Mouse (Mus musculus) gonadal fat pad, adult 2 months (tissue): ENCODE data around the gene Ssu72. TPM values are rescaled to one million over a fixed set of nuclear protein-coding genes. Genes with fewer than 3 reads are reported as not detected.

Experiments used
- polyA plus RNA-seq: library from polyadenylated mRNA; depleted of rRNA; stranded (reverse); fragments of >200 nt; gene quantifications from 2 replicates; pipeline ENCODE4 v1.2.3, GENCODE M21; 2012; rRNA removed

Ssu72 gene
- polyA plus RNA-seq, 1 experiment: 122 TPM

Other genes starting within 250 kb of the Ssu72 start
- gene Tmem52, start 235.7 kb upstream of the Ssu72 start, polyA plus RNA-seq: 9.1 and 9.7 TPM in 2 replicates
- 663 and 820 TPM in 2 replicates for gene Gnb1, start 213.4 kb upstream of the Ssu72 start, polyA plus RNA-seq
- 163 and 200 TPM in 2 replicates for gene Nadk, start 142.4 kb upstream of the Ssu72 start, polyA plus RNA-seq
- gene Slc35e2, start 103.4 kb upstream of the Ssu72 start, polyA plus RNA-seq: 29.2 and 40.0 TPM in 2 replicates
- 17.2 and 26.3 TPM in 2 replicates for gene Cdk11b, start 79.9 kb upstream of the Ssu72 start, polyA plus RNA-seq
- not detected in 2 replicates for gene Gm10563, start 59.4 kb upstream of the Ssu72 start, polyA plus RNA-seq
- gene Mmp23, start 51.4 kb upstream of the Ssu72 start, polyA plus RNA-seq: 58.9 and 64.6 TPM in 2 replicates
- 52.9 TPM in 2 replicates for gene Mib2, start 35.6 kb upstream of the Ssu72 start, polyA plus RNA-seq
- gene Fndc10, start 10.5 kb upstream of the Ssu72 start, polyA plus RNA-seq: 35.3 and 39.7 TPM in 2 replicates
- 0.98 and 1.2 TPM in 2 replicates for gene Tmem240, start 30.0 kb downstream of the Ssu72 start, polyA plus RNA-seq
- 52.8 and 68.3 TPM in 2 replicates for gene Atad3a, start 56.3 kb downstream of the Ssu72 start, polyA plus RNA-seq
- 21.2 and 28.0 TPM in 2 replicates for gene Vwa1, start 69.9 kb downstream of the Ssu72 start, polyA plus RNA-seq
- 2.4 and 4.7 TPM in 2 replicates for gene Tmem88b, start 81.1 kb downstream of the Ssu72 start, polyA plus RNA-seq
- 1.9 and 2.6 TPM in 2 replicates for gene Ankrd65, start 85.6 kb downstream of the Ssu72 start, polyA plus RNA-seq
- gene Mrpl20, start 98.1 kb downstream of the Ssu72 start, polyA plus RNA-seq: 71.2 and 101 TPM in 2 replicates
- 63.7 and 69.3 TPM in 2 replicates for gene Ccnl2, start 107.7 kb downstream of the Ssu72 start, polyA plus RNA-seq
- 122 and 145 TPM in 2 replicates for gene Aurkaip1, start 126.5 kb downstream of the Ssu72 start, polyA plus RNA-seq
- gene Mxra8, start 134.9 kb downstream of the Ssu72 start, polyA plus RNA-seq: 156 and 190 TPM in 2 replicates
- 124 and 139 TPM in 2 replicates for gene Dvl1, start 142.6 kb downstream of the Ssu72 start, polyA plus RNA-seq
- gene Tas1r3, start 158.6 kb downstream of the Ssu72 start, polyA plus RNA-seq: 0.34 and 0.43 TPM in 2 replicates
- gene Cptp, start 164.6 kb downstream of the Ssu72 start, polyA plus RNA-seq: 30.8 and 31.0 TPM in 2 replicates
- gene Ints11, start 164.7 kb downstream of the Ssu72 start, polyA plus RNA-seq: 33.7 and 36.5 TPM in 2 replicates
- gene Pusl1, start 187.0 kb downstream of the Ssu72 start, polyA plus RNA-seq: 44.0 and 49.9 TPM in 2 replicates
- 27.7 and 28.2 TPM in 2 replicates for gene Acap3, start 187.0 kb downstream of the Ssu72 start, polyA plus RNA-seq
- 47.7 and 53.3 TPM in 2 replicates for gene Ube2j2, start 239.0 kb downstream of the Ssu72 start, polyA plus RNA-seq